Mouse (Mus musculus): ENCODE results near the gene Gfer. TPM values are rescaled to one million over a fixed set of nuclear protein-coding genes. Genes with fewer than 3 reads are reported as not detected.
"Not testable (repeated sequence)": the region's sequence is repeated elsewhere in the genome, so short reads cannot be mapped to it uniquely, and the experiment has no call there.

The Gfer gene
- total and polyA plus RNA-seq, 2 experiments from 2014 or later, result 34.7 to 35.4 TPM

DNA sequence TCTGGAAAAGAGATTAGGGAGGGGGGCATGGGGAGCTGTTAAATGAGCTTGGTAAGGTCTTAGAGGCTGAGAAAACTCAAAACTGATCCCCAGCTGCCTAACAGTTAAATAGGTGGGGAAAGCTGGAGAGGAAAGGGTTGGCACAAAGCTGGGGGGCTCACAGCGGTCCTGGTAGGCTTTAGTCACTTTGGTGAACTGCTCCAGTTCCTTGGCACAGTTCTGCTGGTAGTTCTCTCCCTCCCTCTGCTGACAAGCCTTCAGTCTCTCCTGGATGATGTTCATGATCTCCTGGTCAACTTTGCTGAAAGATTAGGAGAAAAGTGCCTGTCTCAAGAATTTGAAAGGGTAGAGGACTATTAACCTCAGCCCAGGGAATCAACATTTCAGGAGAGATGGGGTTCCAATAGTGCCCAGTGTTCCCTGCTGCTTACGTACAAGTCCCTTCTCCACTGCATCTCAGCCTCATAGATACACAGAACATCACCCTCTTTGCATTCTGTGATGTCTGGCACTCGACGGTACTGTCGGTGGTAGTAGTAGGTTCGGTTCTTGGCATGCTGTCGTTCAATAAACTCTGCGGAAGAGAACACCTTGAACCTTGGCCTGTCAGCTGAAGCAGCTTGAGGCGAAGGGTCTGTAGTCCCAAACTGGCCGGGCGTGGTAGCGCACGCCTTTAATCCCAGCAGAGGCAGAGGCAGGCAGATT is 26.4 kb upstream of the Gfer start:
- 34% methylated on average over 13 of the region's 13 CpGs for WGBS
- 0 out of 2 replicates have a peak overlapping the region, but pooled peaks have one; percentile 79 for H3K4me2 ChIP-seq (ENCODE audit: low read depth)
- no peak for TF ChIP-seq CTCF (IDR thresholded peaks at IDR 0.05; ENCODE audit: low read depth)
- peaks cover 11% of the 10 kb centered on the region for H3K4me1 ChIP-seq (ENCODE audit: insufficient read depth)
- H3K27ac ChIP-seq (ENCODE audit: low read depth, low read length), result no peak overlapping the region
- no peaks in the 10 kb centered on the region for H3K9me3 ChIP-seq (ENCODE audit: low read length)
- no peaks in the 10 kb centered on the region for H3K27me3 ChIP-seq (ENCODE audit: insufficient read depth, low read length)
- peaks cover 14% of the 10 kb centered on the region for H3K36me3 ChIP-seq (ENCODE audit: insufficient read depth)
- H3K4me3 ChIP-seq (ENCODE audit: low read depth, low read length), result no peak overlapping the region
- H3K9ac ChIP-seq, result no peak overlapping the region
- no peak for DNase-seq
- ATAC-seq, result no peak

DNA sequence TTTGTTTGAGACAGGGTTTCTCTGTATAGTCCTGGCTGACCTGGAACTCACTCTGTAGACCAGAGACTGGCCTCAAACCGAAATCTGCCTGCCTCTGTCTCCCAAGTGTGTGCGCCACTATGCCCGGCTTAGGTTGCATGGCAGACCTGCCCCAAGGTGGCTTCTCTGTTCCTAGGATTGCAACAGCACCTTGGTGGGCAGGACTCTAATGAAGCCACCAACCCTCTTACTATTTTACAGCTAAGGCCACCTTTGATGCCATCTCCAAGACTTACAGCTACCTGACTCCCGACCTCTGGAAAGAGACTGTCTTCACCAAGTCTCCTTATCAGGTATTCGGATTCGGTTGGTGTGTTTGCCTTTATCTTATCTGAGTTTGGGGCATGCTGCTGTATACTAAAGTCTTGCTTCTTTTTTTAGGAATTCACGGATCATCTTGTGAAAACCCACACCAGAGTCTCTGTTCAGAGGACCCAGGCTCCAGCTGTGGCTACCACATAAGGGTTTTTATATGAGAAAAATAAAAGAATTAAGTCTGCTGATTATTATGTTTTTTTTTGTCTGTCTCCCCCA is 25.5 kb upstream of the Gfer start:
- H3K27ac ChIP-seq (ENCODE audit: low read depth, low read length); H3K27me3 ChIP-seq (ENCODE audit: insufficient read depth, low read length); ATAC-seq; DNase-seq; H3K9me3 ChIP-seq (ENCODE audit: low read length): not testable (repeated sequence)
- Histone ChIP-seq H3K9ac (peak overlapping the region; percentile 33), H3K4me1 (ENCODE audit: insufficient read depth) (peaks cover 11% of the 10 kb centered on the region), H3K36me3 (ENCODE audit: insufficient read depth) (peaks cover 14% of the 10 kb centered on the region), H3K4me3 (ENCODE audit: low read depth, low read length) (peak overlapping the region; percentile 17), H3K4me2 (ENCODE audit: low read depth) (peak overlapping the region; percentile 71)
- 72% methylated on average over 7 of the region's 7 CpGs for WGBS

DNA sequence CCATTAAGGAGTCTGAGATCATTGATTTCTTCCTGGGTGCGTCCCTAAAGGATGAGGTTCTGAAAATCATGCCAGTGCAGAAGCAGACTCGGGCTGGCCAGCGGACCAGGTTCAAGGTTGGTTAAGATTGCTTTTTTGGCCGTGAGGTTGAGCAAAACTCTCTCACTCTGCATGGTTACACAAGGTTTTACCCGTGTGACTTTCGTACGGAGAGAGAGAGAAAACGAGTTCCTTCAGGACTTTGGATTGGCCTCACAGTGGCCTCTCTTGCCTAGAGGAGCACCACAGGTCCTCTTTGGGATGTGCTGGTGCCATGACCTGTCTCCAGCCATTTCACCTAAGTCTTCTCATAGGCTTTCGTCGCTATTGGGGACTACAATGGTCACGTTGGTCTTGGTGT is 24.7 kb upstream of the Gfer start:
- not testable (repeated sequence) for H3K27me3 ChIP-seq (ENCODE audit: insufficient read depth, low read length); H3K9me3 ChIP-seq (ENCODE audit: low read length); ATAC-seq
- Histone ChIP-seq H3K36me3 (ENCODE audit: insufficient read depth) (peaks cover 14% of the 10 kb centered on the region), H3K4me3 (ENCODE audit: low read depth, low read length) (peak overlapping the region; percentile 86), H3K27ac (ENCODE audit: low read depth, low read length) (peak overlapping the region; percentile 91; the same call in 1 of the 2 replicates), H3K9ac (peak overlapping the region; percentile 87), H3K4me1 (ENCODE audit: insufficient read depth) (peaks cover 11% of the 10 kb centered on the region), H3K4me2 (ENCODE audit: low read depth) (peak overlapping the region; percentile 71)
- DNase-seq, result peak; percentile 30
- WGBS, result under 1% methylated on average over 11 of the region's 11 CpGs

DNA sequence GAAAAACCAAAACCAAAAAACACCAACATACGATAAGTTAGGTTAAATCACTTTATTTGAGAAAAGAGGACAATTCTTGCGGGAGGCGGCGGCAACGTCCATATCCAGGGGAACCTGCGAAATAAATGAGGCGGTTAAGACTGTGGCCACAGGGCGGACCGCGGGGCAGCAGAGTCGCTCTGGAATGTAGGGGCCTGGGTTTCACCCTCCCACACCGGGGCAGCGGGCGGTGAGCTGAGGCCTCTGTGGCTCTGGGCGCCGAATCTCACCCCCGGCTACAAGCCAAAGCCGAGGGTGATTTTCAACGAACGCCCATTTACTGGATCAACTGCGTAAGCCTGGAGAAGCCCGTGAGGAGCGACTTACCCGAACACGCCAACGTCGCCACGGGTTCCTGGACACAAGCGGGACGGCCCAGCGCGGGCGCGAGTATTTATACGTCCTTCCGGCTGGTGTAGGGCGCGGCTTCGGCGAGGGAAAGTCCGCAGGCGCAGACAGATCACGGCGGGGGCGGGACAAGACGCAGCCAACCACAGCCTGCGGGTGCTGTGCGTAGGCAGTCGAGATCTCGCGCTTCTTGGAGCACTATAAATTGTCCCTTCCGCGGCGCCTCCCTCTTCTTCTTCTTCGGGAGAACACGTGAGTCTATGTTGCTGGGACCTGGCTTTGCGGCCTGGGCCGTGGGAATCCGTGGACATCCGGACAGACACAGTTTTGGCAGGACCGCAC is 23.7 kb upstream of the Gfer start:
- Histone ChIP-seq H3K9me3 (ENCODE audit: low read length) (no peaks in the 10 kb centered on the region), H3K4me3 (ENCODE audit: low read depth, low read length) (peak overlapping the region; percentile 86), H3K4me1 (ENCODE audit: insufficient read depth) (peaks cover 11% of the 10 kb centered on the region), H3K4me2 (ENCODE audit: low read depth) (peak overlapping the region; percentile 71), H3K27ac (ENCODE audit: low read depth, low read length) (peak overlapping the region; percentile 91), H3K9ac (peak overlapping the region; percentile 87), H3K36me3 (ENCODE audit: insufficient read depth) (peaks cover 14% of the 10 kb centered on the region), H3K27me3 (ENCODE audit: insufficient read depth, low read length) (no peaks in the 10 kb centered on the region)
- TF ChIP-seq CTCF (IDR thresholded peaks at IDR 0.05; ENCODE audit: low read depth), result no peak; the same call in 1 of the 2 replicates
- 1% methylated on average over 59 of the region's 61 CpGs for WGBS
- ATAC-seq, result peak; percentile 98
- DNase-seq, result peak; percentile 99

DNA sequence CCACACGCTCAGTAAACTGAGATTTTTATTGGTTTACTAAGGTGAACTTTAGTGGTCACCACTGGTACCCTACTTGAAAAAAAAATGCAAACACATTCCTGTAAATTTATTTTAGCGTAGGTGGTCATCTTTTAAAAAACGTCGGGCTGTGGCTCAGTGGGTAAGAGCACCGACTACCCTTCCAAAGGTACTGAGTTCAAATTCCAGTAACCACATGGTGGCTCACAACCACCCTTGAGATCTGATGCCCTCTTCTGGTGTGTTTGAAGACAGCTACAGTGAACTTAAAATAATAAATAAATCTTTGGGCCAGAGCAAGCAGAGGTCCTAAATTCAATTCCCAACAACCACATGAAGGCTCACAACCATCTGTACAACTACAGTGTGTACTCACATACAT is 23.0 kb upstream of the Gfer start:
- not testable (repeated sequence) for ATAC-seq
- peaks cover 14% of the 10 kb centered on the region for H3K36me3 ChIP-seq (ENCODE audit: insufficient read depth)
- peak overlapping the region; percentile 85 for H3K9ac ChIP-seq

DNA sequence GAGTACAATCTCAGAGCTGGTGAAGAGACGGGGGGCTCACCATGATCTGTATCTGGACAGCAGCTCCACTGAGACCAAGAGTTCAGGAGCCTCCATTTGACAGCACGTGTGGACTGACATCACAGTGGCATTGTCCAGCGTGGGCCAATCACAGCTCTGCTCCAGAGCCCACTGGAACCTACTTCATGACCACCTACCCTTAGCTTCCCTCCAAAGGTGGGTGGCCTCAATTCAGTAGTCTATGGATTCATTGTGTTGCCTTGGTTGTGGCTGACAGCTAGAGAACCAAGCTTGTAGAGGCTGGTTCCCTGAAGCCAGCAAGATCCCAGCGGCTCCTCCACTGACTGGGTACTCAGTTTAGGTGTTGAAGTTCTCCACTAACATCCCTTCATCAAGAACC is 22.0 kb upstream of the Gfer start, which contains the start of the genes Rnf151 and Rps2:
Rnf151 (minus strand) TSS at position 121 of the 400 bp plus-strand sequence.
Rps2 (plus strand) TSS at position 174 of the 400 bp plus-strand sequence.
- 0 out of 2 replicates have a peak within 1 kb of the TSS, but pooled peaks have one; percentile 85 for H3K9ac ChIP-seq
- WGBS, result 77% methylated on average over 4 of the region's 4 CpGs
- peaks cover 14% of the 10 kb centered on the region for H3K36me3 ChIP-seq (ENCODE audit: insufficient read depth)
- no peaks in the 10 kb centered on the region for H3K9me3 ChIP-seq (ENCODE audit: low read length)
- DNase-seq (no peak), ATAC-seq (no peak)
- peak within 1 kb of the TSS; percentile 86 for H3K4me3 ChIP-seq (ENCODE audit: low read depth, low read length)
- H3K27ac ChIP-seq (ENCODE audit: low read depth, low read length), result no peak within 1 kb of the TSS
- peaks cover 7% of the 10 kb centered on the region; the same call in 1 of the 2 replicates for H3K4me1 ChIP-seq (ENCODE audit: insufficient read depth)
- no peak for TF ChIP-seq CTCF (IDR thresholded peaks at IDR 0.05; ENCODE audit: low read depth)
- no peaks in the 10 kb centered on the region for H3K27me3 ChIP-seq (ENCODE audit: insufficient read depth, low read length)
- H3K4me2 ChIP-seq (ENCODE audit: low read depth), result peak within 1 kb of the TSS; percentile 67

More for the DNA sequence above, 23.0 kb upstream of the Gfer start:
- DNase-seq; H3K27me3 ChIP-seq (ENCODE audit: insufficient read depth, low read length); H3K9me3 ChIP-seq (ENCODE audit: low read length); H3K27ac ChIP-seq (ENCODE audit: low read depth, low read length): not testable (repeated sequence)
- Histone ChIP-seq H3K4me3 (ENCODE audit: low read depth, low read length) (peak overlapping the region; percentile 86), H3K4me1 (ENCODE audit: insufficient read depth) (peaks cover 11% of the 10 kb centered on the region), H3K4me2 (ENCODE audit: low read depth) (peak overlapping the region; percentile 67)
- 70% methylated on average over 5 of the region's 5 CpGs for WGBS
